Mouse (Mus musculus) hindbrain, embryonic 15.5 days (tissue): ENCODE results near the gene Htra3. TPM values are rescaled to one million over a fixed set of nuclear protein-coding genes. Genes with fewer than 3 reads are reported as not detected.

Experiments used
- ATAC-seq: fragments of 200-750 bp; cut with Nextera tagmentation; 2 replicates; pipeline ENCODE4 v1.8.0; 2017; ENCODE audit warnings: low read depth, moderate number of reproducible peaks, moderate TSS enrichment; ENCODE audit not compliant: low FRiP score
- H3K27ac ChIP-seq: fragments of 300-500 bp; sonication (generic); replicated peaks from 2 replicates; pipeline ENCODE4 v1.5.1; 2015; ENCODE audit warnings: mild to moderate bottlenecking, inconsistent platforms
- H3K27me3 ChIP-seq: fragments of 300-500 bp; sonication (generic); 2 replicates; pipeline ENCODE4 v1.6.1; 2015; ENCODE audit warnings: control low read depth, inconsistent platforms
- H3K36me3 ChIP-seq: fragments of 300-500 bp; sonication (generic); 2 replicates; pipeline ENCODE4 v1.6.1; 2015; ENCODE audit warnings: control low read depth, inconsistent platforms
- H3K4me1 ChIP-seq: fragments of 300-500 bp; sonication (generic); replicated peaks from 2 replicates; pipeline ENCODE4 v1.6.1; 2015; ENCODE audit warnings: control low read depth, inconsistent platforms
- H3K4me2 ChIP-seq: fragments of 300-500 bp; sonication (generic); 2 replicates; pipeline ENCODE4 v1.6.1; 2015; ENCODE audit warnings: moderate library complexity, mild to moderate bottlenecking, inconsistent platforms
- H3K4me3 ChIP-seq: fragments of 300-500 bp; sonication (generic); 2 replicates; pipeline ENCODE4 v1.5.1; 2015; ENCODE audit warnings: mild to moderate bottlenecking, inconsistent platforms
- H3K9ac ChIP-seq: fragments of 300-500 bp; sonication (generic); 2 replicates; pipeline ENCODE4 v1.6.1; 2015; ENCODE audit warnings: inconsistent platforms
- H3K9me3 ChIP-seq: fragments of 300-500 bp; sonication (generic); 2 replicates; pipeline ENCODE4 v1.6.1; 2016; ENCODE audit warnings: control low read depth, inconsistent platforms
- WGBS: fragments of 180-500 bp; shearing (Covaris S2); methylation state at CpG from one replicate; pipeline ENCODE4 v1.1.7; 2015; 5-methylcytosine and 5-hydroxymethylcytosine counted together
- polyA plus RNA-seq: library from polyadenylated mRNA; unstranded; fragments of >200 nt; fragmentation: Nextera tagmentation; extraction: Ambion mirVana; gene quantifications from 2 replicates; pipeline ENCODE4 v1.2.1, GENCODE M21; 2015

Htra3 gene
- polyA plus RNA-seq, 1 experiment from 2014 or later = 19.3 TPM

GRCm38 (mm10) chr5:35646927-35647326, 32.7 kb downstream of the Htra3 start:
- Histone ChIP-seq H3K4me1 (no peaks in the 10 kb centered on the region), H3K4me3 (no peak overlapping the region), H3K36me3 (no peaks in the 10 kb centered on the region), H3K27me3 (no peaks in the 10 kb centered on the region), H3K4me2 (no peak overlapping the region), H3K9me3 (no peaks in the 10 kb centered on the region), H3K27ac (no peak overlapping the region), H3K9ac (no peak overlapping the region)
- no peak for ATAC-seq
- WGBS = 94% methylated on average over 1 of the region's 1 CpGs

- no peak overlapping the region for H3K4me3 ChIP-seq
- no peak overlapping the region for H3K4me2 ChIP-seq
- no peak overlapping the region for H3K27ac ChIP-seq
- no peaks in the 10 kb centered on the region for H3K9me3 ChIP-seq
- no peak for ATAC-seq
- H3K27me3 ChIP-seq = no peaks in the 10 kb centered on the region
- H3K36me3 ChIP-seq = no peaks in the 10 kb centered on the region
- no peak overlapping the region for H3K9ac ChIP-seq
- whole genome bisulfite sequencing = 79% methylated on average over 6 of the region's 6 CpGs
- no peaks in the 10 kb centered on the region for H3K4me1 ChIP-seq
Measured at GRCm38 (mm10) chr5:35645938-35646493, 33.6 kb downstream of the Htra3 start.

GRCm38 (mm10) chr5:35644082-35644481, 35.5 kb downstream of the Htra3 start:
- Histone ChIP-seq H3K27ac (no peak overlapping the region), H3K36me3 (no peaks in the 10 kb centered on the region), H3K4me2 (no peak overlapping the region), H3K4me1 (no peaks in the 10 kb centered on the region), H3K27me3 (no peaks in the 10 kb centered on the region), H3K9ac (no peak overlapping the region), H3K9me3 (no peaks in the 10 kb centered on the region), H3K4me3 (no peak overlapping the region)
- 67% methylated on average over 4 of the region's 4 CpGs for WGBS
- no peak for ATAC-seq

DNA sequence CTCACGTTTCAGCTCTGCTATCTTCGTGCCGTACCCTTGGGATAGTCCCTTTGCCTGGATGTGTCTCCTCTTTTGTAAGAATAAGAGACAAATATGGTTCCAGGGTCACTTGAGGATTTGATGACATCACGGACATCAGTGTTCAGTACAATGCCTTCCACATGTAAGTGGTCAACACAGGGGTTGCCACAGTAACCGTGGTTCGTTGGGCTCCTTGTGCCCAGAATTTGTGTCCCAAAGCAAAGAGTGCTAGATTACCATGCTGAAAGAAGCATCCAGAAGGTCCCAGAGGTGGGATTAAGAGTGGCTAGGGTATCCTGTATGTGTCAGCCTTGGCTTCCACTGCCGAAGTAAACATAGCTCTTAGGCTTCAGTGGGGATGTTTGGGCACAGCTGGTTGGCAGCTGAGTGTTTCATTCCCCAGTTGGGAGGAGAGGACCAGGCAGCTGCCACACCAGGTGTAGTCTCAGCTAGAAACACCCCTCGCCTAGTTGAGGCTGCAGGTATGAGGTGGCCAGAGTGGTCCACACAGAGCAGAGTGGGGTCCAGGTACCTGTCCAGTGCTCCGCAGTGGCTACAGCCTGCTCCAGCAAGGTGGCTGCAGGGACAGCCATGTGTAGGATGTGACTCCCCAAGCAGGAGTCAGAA, 36.1 kb downstream of the Htra3 start:
- Histone ChIP-seq H3K36me3 (no peaks in the 10 kb centered on the region), H3K27ac (no peak overlapping the region), H3K9me3 (no peaks in the 10 kb centered on the region), H3K9ac (no peak overlapping the region), H3K4me1 (no peaks in the 10 kb centered on the region), H3K27me3 (no peaks in the 10 kb centered on the region), H3K4me2 (no peak overlapping the region), H3K4me3 (no peak overlapping the region)
- WGBS = 84% methylated on average over 9 of the region's 9 CpGs
- no peak for ATAC-seq

DNA sequence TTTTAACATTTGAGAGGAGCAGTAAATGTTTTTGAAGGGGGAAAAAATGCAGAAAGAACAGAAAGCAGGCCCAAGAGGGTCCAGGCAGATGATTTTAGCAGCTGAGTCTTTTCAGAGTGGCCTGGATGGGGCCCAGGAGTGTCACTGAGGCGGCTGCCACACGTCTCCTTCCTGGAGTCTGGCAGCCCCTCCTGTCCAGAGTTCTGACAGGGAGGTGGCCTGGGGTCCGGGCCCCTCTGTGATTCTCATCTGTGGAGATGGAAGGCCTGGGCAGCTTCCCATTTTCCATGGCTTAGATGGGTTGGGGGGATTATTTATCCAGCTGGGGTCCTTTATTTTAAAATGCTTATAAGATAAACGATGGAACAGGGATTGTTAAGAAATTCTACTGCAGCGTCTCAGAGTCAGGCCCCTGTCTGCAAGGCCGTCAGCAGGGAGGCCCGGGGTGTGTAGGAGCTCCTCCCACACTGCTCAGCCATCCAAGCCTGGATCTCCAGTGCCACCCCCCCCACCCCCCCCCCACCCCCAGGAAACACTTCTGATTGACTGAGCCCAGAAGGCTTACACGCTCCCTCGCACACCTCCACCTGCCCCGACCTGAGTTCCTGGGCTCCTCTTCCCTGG, 37.5 kb downstream of the Htra3 start:
- ATAC-seq = no peak
- no peaks in the 10 kb centered on the region for H3K9me3 ChIP-seq
- H3K36me3 ChIP-seq = no peaks in the 10 kb centered on the region
- H3K4me1 ChIP-seq = no peaks in the 10 kb centered on the region
- 70% methylated on average over 10 of the region's 10 CpGs for WGBS
- H3K4me2 ChIP-seq = no peak overlapping the region
- no peak overlapping the region for H3K27ac ChIP-seq
- H3K4me3 ChIP-seq = no peak overlapping the region
- no peak overlapping the region for H3K9ac ChIP-seq
- H3K27me3 ChIP-seq = no peaks in the 10 kb centered on the region

DNA sequence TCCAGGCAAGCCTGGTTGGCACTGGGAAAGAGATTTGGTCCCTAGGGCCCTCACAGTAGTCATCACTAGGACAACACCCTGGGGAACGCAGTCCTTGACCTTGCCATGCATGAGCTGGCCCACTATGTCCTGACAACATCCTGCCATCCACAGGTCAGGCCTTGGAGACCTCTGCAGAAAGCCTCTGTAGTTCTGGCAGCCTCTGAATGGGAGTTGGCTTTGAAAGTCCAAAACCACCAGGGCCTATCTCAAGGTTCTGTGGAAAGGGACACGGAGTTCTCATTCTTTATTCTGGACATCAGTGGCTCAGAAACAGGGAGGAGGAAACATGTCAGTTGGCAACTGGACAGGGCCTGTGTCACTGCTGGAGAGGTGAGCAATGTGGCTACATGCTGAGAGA, 43.6 kb downstream of the Htra3 start:
- Histone ChIP-seq H3K9ac (no peak overlapping the region), H3K36me3 (no peaks in the 10 kb centered on the region), H3K4me2 (no peak overlapping the region), H3K4me1 (no peaks in the 10 kb centered on the region), H3K27ac (no peak overlapping the region), H3K9me3 (no peaks in the 10 kb centered on the region), H3K4me3 (no peak overlapping the region), H3K27me3 (no peaks in the 10 kb centered on the region)
- 82% methylated on average over 2 of the region's 2 CpGs for WGBS
- ATAC-seq = no peak

DNA sequence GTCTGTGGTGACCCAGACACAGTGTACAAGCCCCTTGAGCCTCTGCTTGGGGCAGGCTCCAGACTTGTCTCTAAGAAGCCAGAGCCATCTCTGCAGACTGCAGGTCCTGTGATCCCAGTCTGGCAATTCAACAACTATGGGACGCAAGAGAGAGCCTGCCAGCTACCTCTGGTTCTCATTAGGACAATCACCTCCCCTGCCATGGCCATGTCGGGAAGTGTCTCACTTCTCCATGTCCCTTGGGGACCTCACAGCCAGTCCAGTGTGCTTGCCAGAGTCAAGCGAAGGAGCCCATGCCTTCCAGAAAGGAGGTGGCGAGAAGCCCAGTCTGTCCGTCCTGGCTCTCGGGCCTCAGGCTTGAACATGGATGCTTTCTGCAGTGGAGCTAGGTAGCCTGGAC, 46.7 kb downstream of the Htra3 start:
- Histone ChIP-seq H3K4me2 (no peak overlapping the region), H3K9ac (no peak overlapping the region), H3K36me3 (no peaks in the 10 kb centered on the region), H3K27ac (no peak overlapping the region), H3K27me3 (no peaks in the 10 kb centered on the region), H3K4me1 (no peaks in the 10 kb centered on the region), H3K9me3 (no peaks in the 10 kb centered on the region), H3K4me3 (no peak overlapping the region)
- ATAC-seq = no peak
- whole genome bisulfite sequencing = 84% methylated on average over 6 of the region's 6 CpGs

DNA sequence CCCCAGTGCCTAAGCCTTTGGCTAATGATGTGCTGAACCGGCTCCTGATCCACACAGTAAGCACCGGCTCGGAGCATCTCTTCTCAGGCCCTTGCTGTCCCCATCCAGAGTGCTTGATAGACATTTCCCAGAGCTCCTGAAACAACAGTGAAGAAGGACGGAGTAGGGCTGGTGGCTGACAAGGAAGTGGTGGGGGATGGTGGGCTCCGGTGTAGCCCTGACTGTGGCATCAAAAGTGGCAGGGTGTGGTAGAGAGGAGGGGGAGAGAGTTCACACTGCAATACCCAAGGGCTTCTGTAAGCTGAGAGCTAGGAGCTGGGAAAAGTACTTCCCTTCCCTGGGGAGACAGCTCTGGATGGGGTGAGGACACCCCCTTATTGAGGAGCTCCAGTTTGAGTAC, 47.8 kb downstream of the Htra3 start:
- WGBS = 79% methylated on average over 5 of the region's 5 CpGs

GRCm38 (mm10) chr5:35631224-35631623, 48.4 kb downstream of the Htra3 start:
- Histone ChIP-seq H3K36me3 (no peaks in the 10 kb centered on the region), H3K4me2 (no peak overlapping the region), H3K9ac (no peak overlapping the region), H3K4me1 (no peaks in the 10 kb centered on the region), H3K4me3 (no peak overlapping the region), H3K27me3 (no peaks in the 10 kb centered on the region), H3K9me3 (no peaks in the 10 kb centered on the region), H3K27ac (no peak overlapping the region)
- 90% methylated on average over 3 of the region's 3 CpGs for WGBS
- ATAC-seq = no peak

More for the DNA sequence above, 47.8 kb downstream of the Htra3 start:
- Histone ChIP-seq H3K27me3 (no peaks in the 10 kb centered on the region), H3K9ac (no peak overlapping the region), H3K4me1 (no peaks in the 10 kb centered on the region), H3K4me2 (no peak overlapping the region), H3K27ac (no peak overlapping the region), H3K9me3 (no peaks in the 10 kb centered on the region), H3K36me3 (no peaks in the 10 kb centered on the region), H3K4me3 (no peak overlapping the region)
- ATAC-seq = no peak

GRCm38 (mm10) chr5:35630706-35631105, 48.9 kb downstream of the Htra3 start:
- no peaks in the 10 kb centered on the region for H3K4me1 ChIP-seq
- ATAC-seq = no peak
- 75% methylated on average over 1 of the region's 1 CpGs for WGBS
- no peak overlapping the region for H3K27ac ChIP-seq
- no peaks in the 10 kb centered on the region for H3K9me3 ChIP-seq
- no peak overlapping the region for H3K4me3 ChIP-seq
- no peaks in the 10 kb centered on the region for H3K27me3 ChIP-seq
- no peak overlapping the region for H3K4me2 ChIP-seq
- H3K9ac ChIP-seq = no peak overlapping the region
- H3K36me3 ChIP-seq = no peaks in the 10 kb centered on the region

DNA sequence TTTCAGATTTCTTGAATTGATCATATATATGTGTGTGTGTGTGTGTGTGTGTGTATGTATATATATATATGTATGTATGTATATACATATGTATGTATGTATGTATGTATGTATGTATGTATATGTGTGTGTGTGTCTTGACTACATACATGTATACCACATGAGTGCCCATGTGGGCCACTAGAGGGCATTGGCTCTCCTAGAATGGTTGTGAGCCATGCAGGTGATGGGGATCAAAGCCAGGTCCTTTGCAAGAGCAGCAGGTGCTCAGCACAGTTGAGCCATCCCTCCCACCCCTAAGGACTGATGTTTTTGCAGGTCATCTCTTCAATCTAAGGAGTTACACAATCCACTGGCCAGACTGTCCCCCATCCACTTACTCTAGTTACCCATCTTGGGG, 50.2 kb downstream of the Htra3 start:
- Histone ChIP-seq H3K4me1 (no peaks in the 10 kb centered on the region), H3K27me3 (no peaks in the 10 kb centered on the region), H3K36me3 (no peaks in the 10 kb centered on the region), H3K4me3 (no peak overlapping the region), H3K9me3 (no peaks in the 10 kb centered on the region), H3K4me2 (no peak overlapping the region), H3K27ac (no peak overlapping the region), H3K9ac (no peak overlapping the region)
- ATAC-seq = no peak

GRCm38 (mm10) chr5:35628685-35629084, 50.9 kb downstream of the Htra3 start:
- ATAC-seq = 0 out of 2 replicates have a peak, but pooled peaks have one; percentile 45
- H3K4me2 ChIP-seq = no peak overlapping the region
- H3K4me1 ChIP-seq = no peaks in the 10 kb centered on the region
- H3K36me3 ChIP-seq = no peaks in the 10 kb centered on the region
- WGBS = 31% methylated on average over 1 of the region's 1 CpGs
- H3K27ac ChIP-seq = no peak overlapping the region; the same call in 1 of the 2 replicates
- H3K9ac ChIP-seq = no peak overlapping the region
- no peaks in the 10 kb centered on the region for H3K27me3 ChIP-seq
- H3K9me3 ChIP-seq = no peaks in the 10 kb centered on the region
- H3K4me3 ChIP-seq = no peak overlapping the region
